Mouse (Mus musculus) midbrain, postnatal 0 days (tissue): Measurements from ENCODE around the gene Ccnd2. TPM values are rescaled to one million over a fixed set of nuclear protein-coding genes. Genes with fewer than 3 reads are reported as not detected.

Source experiments
- ATAC-seq: fragments of 200-750 bp; cut with Nextera tagmentation; 2 replicates; pipeline ENCODE4 v1.8.0; 2017; ENCODE audit warnings: moderate number of reproducible peaks, mild to moderate bottlenecking, moderate TSS enrichment, moderate library complexity; ENCODE audit not compliant: low FRiP score
- DNase-seq: peaks from one replicate; pipeline ENCODE4 v3.0.0-alpha.2; 2015; ENCODE audit warnings: low spot score
- H3K27ac ChIP-seq: fragments of 300-500 bp; sonication (generic); 2 replicates; pipeline ENCODE4 v1.5.1; 2014; ENCODE audit warnings: low read depth, mild to moderate bottlenecking, low read length, mixed read lengths
- H3K27me3 ChIP-seq: fragments of 300-500 bp; sonication (generic); 2 replicates; pipeline ENCODE4 v1.6.1; 2014; ENCODE audit warnings: low read length, control low read depth, mixed read lengths; ENCODE audit not compliant: insufficient read depth
- H3K36me3 ChIP-seq: fragments of 300-500 bp; sonication (generic); 2 replicates; pipeline ENCODE4 v1.6.1; 2014; ENCODE audit warnings: low read length, control low read depth, mixed read lengths; ENCODE audit not compliant: insufficient read depth
- H3K4me1 ChIP-seq: fragments of 300-500 bp; sonication (generic); 2 replicates; pipeline ENCODE4 v1.6.1; 2014; ENCODE audit warnings: mild to moderate bottlenecking, control low read depth, antibody characterized with exemption, low read length, mixed read lengths; ENCODE audit not compliant: insufficient read depth
- H3K4me2 ChIP-seq: fragments of 300-500 bp; sonication (generic); 2 replicates; pipeline ENCODE4 v1.6.1; 2014; ENCODE audit warnings: low read depth, mild to moderate bottlenecking, low read length, mixed read lengths; ENCODE audit not compliant: poor library complexity, severe bottlenecking
- H3K4me3 ChIP-seq: fragments of 300-500 bp; sonication (generic); 2 replicates; pipeline ENCODE4 v1.5.1; 2014; ENCODE audit warnings: low read depth, mild to moderate bottlenecking, low read length, moderate library complexity
- H3K9ac ChIP-seq: fragments of 300-500 bp; sonication (generic); replicated peaks from 2 replicates; pipeline ENCODE4 v1.6.1; 2014; ENCODE audit warnings: mild to moderate bottlenecking, low read length, moderate library complexity, mixed read lengths; ENCODE audit not compliant: poor library complexity, severe bottlenecking
- H3K9me3 ChIP-seq: fragments of 300-500 bp; sonication (generic); 2 replicates; pipeline ENCODE4 v1.6.1; 2016; ENCODE audit warnings: low read length, control low read depth
- CTCF ChIP-seq: IDR thresholded peaks from 2 replicates; pipeline ENCODE4 v1.5.1; 2016; ENCODE audit warnings: antibody characterized with exemption, mild to moderate bottlenecking
- WGBS: fragments of 180-500 bp; shearing (Covaris S2); extraction: QIAGEN DNeasy Blood & Tissue Kit; methylation state at CpG from one replicate; pipeline ENCODE4 v1.1.7; 2014; 5-methylcytosine and 5-hydroxymethylcytosine counted together
- polyA plus RNA-seq: library from polyadenylated mRNA; unstranded; fragments of >200 nt; fragmentation: Nextera tagmentation; extraction: Ambion mirVana; gene quantifications from 2 replicates; pipeline ENCODE4 v1.2.1, GENCODE M21; 2015
- total RNA-seq: library from RNA; depleted of rRNA; stranded (reverse); fragments of >200 nt; gene quantifications from 2 replicates; pipeline ENCODE4 v1.2.3, GENCODE M21; 2014; rRNA removed

Gene Ccnd2
- total and polyA plus RNA-seq, 2 experiments from 2014 or later = 14.5 to 106 TPM

DNA sequence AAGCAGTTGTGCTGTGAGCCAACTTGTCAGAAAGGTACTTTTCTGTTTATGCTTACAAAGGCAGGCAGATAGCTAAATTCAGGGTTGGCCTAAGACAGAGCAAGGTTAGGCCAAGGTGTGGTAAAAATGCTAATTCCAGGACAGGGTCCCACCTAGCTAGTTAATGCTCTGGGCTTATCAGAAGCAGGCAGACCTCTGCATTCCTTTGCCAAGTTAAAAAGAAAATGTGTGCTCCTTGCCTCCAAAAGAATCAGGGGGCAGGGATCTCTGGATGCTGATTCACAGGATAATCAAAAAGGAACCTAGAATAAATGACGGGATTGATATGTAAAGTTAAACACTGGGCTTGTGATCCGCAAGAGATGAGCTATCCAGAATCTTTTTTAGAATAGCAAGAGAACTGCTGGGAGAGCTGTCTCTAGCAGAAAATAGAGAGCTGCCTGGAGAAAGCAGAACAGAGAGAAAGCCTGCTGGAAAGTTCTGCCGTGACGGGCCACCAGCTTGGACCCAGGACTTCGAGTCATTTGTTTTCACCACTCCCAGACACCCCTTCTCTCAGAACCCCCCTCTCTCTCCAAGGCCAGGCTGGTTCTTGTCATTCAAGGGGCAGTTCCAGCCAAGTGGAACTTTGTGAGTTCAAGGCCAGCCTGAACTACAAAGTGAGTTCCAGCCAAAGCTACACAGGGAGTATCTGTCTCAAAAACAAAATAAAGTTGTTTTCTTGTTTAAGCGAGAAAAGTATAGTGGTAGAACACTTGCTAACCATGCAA lies 48.3 kb downstream of the Ccnd2 start:
- no peak for DNase-seq
- Histone ChIP-seq H3K9ac (no peak overlapping the region), H3K4me2 (no peak overlapping the region), H3K27ac (no peak overlapping the region), H3K4me1 (no peaks in the 10 kb centered on the region), H3K9me3 (no peaks in the 10 kb centered on the region), H3K4me3 (no peak overlapping the region), H3K36me3 (0 out of 2 replicates have a peak, but pooled peaks cover 4% of the 10 kb centered on the region), H3K27me3 (no peaks in the 10 kb centered on the region)
- 97% methylated on average over 6 of the region's 6 CpGs for WGBS
- no peak for ATAC-seq
- no peak for TF ChIP-seq CTCF

DNA sequence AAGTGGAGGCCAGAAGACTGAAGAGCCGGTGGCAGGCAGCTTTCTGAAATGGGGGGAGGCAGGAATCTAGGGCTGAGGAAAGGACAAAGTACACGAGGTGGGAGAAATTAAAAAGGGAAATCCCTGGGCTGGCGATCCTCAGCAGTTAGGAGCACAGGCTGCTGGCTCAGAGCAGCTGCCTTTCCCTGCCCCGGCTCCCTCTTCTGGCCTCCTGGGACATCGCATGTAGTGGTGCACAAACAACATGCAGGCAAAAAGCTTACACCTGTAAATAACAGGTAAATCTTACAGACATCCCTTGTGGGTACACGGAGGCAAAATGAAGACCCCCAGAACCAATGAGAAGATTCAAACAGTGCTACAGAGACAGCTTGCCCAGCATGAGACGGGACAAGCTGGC lies 57.4 kb downstream of the Ccnd2 start:
- DNase-seq (no peak), ATAC-seq (no peak)
- H3K4me3 ChIP-seq = no peak overlapping the region
- H3K9ac ChIP-seq = no peak overlapping the region
- H3K9me3 ChIP-seq = no peaks in the 10 kb centered on the region
- no peak overlapping the region for H3K27ac ChIP-seq
- H3K27me3 ChIP-seq = no peaks in the 10 kb centered on the region
- no peak overlapping the region for H3K4me2 ChIP-seq
- 57% methylated on average over 7 of the region's 7 CpGs for WGBS
- H3K36me3 ChIP-seq = peaks cover 11% of the 10 kb centered on the region; the same call in 1 of the 2 replicates
- no peaks in the 10 kb centered on the region for H3K4me1 ChIP-seq
- TF ChIP-seq CTCF = peak; percentile 62

- TF ChIP-seq CTCF = peak; percentile 59
- WGBS = 53% methylated on average over 4 of the region's 4 CpGs
- Histone ChIP-seq H3K27ac (no peak overlapping the region), H3K27me3 (no peaks in the 10 kb centered on the region), H3K4me1 (no peaks in the 10 kb centered on the region), H3K9ac (no peak overlapping the region), H3K36me3 (peaks cover 13% of the 10 kb centered on the region), H3K9me3 (no peaks in the 10 kb centered on the region), H3K4me3 (no peak overlapping the region), H3K4me2 (no peak overlapping the region)
- ATAC-seq (no peak; the same call in 1 of the 2 replicates), DNase-seq (peak; percentile 41)
Measured at GRCm38 (mm10) chr6:127086739-127087138, 65.3 kb downstream of the Ccnd2 start.

- no peaks in the 10 kb centered on the region for H3K27me3 ChIP-seq
- H3K36me3 ChIP-seq = no peaks in the 10 kb centered on the region
- H3K9ac ChIP-seq = no peak overlapping the region
- no peak overlapping the region for H3K4me2 ChIP-seq
- no peaks in the 10 kb centered on the region for H3K4me1 ChIP-seq
- no peak overlapping the region for H3K27ac ChIP-seq
- no peak for DNase-seq
- ATAC-seq = no peak
- WGBS = 71% methylated on average over 6 of the region's 6 CpGs
- TF ChIP-seq CTCF = no peak
- H3K9me3 ChIP-seq = no peaks in the 10 kb centered on the region
- no peak overlapping the region for H3K4me3 ChIP-seq
Measured at GRCm38 (mm10) chr6:127081820-127082219, 70.2 kb downstream of the Ccnd2 start.

GRCm38 (mm10) chr6:127079867-127080731 lies 71.9 kb downstream of the Ccnd2 start:
- no peaks in the 10 kb centered on the region for H3K9me3 ChIP-seq
- H3K9ac ChIP-seq = peak overlapping the region; percentile 85
- no peaks in the 10 kb centered on the region for H3K4me1 ChIP-seq
- DNase-seq = peak; percentile 90
- peak overlapping the region; percentile 86 for H3K4me2 ChIP-seq
- no peaks in the 10 kb centered on the region for H3K27me3 ChIP-seq
- TF ChIP-seq CTCF = peak; percentile 81
- H3K36me3 ChIP-seq = no peaks in the 10 kb centered on the region
- H3K27ac ChIP-seq = peak overlapping the region; percentile 91
- peak; percentile 91 for ATAC-seq
- peak overlapping the region; percentile 60 for H3K4me3 ChIP-seq
- under 1% methylated on average over 59 of the region's 59 CpGs for WGBS

Other genes starting within 250 kb of the Ccnd2 start
- gene Dyrk4, start 230.4 kb downstream of the Ccnd2 start, total RNA-seq = not detected in 2 replicates
- 0.07 and 0.12 TPM in 2 replicates for gene Dyrk4, start 230.4 kb downstream of the Ccnd2 start, polyA plus RNA-seq
- 4.0 and 4.1 TPM in 2 replicates for gene Rad51ap1, start 212.6 kb downstream of the Ccnd2 start, total RNA-seq
- gene Rad51ap1, start 212.6 kb downstream of the Ccnd2 start, polyA plus RNA-seq = 6.2 and 9.8 TPM in 2 replicates
- gene D6Wsu163e, start 212.2 kb downstream of the Ccnd2 start, total RNA-seq = 22.0 and 23.9 TPM in 2 replicates
- gene D6Wsu163e, start 212.2 kb downstream of the Ccnd2 start, polyA plus RNA-seq = 33.0 and 34.1 TPM in 2 replicates
- not detected in 2 replicates for gene Fgf6, start 136.6 kb downstream of the Ccnd2 start, total RNA-seq
- not detected in 2 replicates for gene Fgf6, start 136.6 kb downstream of the Ccnd2 start, polyA plus RNA-seq
- 0.33 and 0.77 TPM in 2 replicates for gene Fgf23, start 79.3 kb downstream of the Ccnd2 start, total RNA-seq
- gene Fgf23, start 79.3 kb downstream of the Ccnd2 start, polyA plus RNA-seq = 0.38 and 0.63 TPM in 2 replicates
- 6.1 and 6.7 TPM in 2 replicates for gene Tigar, start 42.6 kb downstream of the Ccnd2 start, total RNA-seq
- gene Tigar, start 42.6 kb downstream of the Ccnd2 start, polyA plus RNA-seq = 4.6 and 5.0 TPM in 2 replicates